Mouse (Mus musculus) CH12.LX (cell line): Measurements from ENCODE around the gene Rora.

Experiments
- CHD1 ChIP-seq: IDR thresholded peaks from 2 replicates; pipeline ENCODE4 v1.6.1; 2012; ENCODE audit warnings: low read depth, low read length, improper control_type of control experiment, inconsistent platforms
- CTCF ChIP-seq, 2 experiments: IDR thresholded peaks in 1 of 2; conservative IDR thresholded peaks in 1 of 2; 2 replicates each; pipeline ENCODE4 v1.5.1; 2011 to 2012; ENCODE audit warnings: low read depth in 2 of 2, low read length in 2 of 2, improper control_type of control experiment in 1 of 2, inconsistent platforms in 1 of 2, mild to moderate bottlenecking in 1 of 2, moderate library complexity in 1 of 2
- ELF1 ChIP-seq: IDR thresholded peaks from 2 replicates; pipeline ENCODE4 v1.6.1; 2014; ENCODE audit warnings: low read depth, mild to moderate bottlenecking, inconsistent platforms, low read length, improper control_type of control experiment
- EP300 ChIP-seq: IDR thresholded peaks from 2 replicates; pipeline ENCODE4 v1.6.1; 2011; ENCODE audit warnings: low read length, improper control_type of control experiment
- PAX5 ChIP-seq: IDR thresholded peaks from 2 replicates; pipeline ENCODE4 v1.6.1; 2012; ENCODE audit warnings: low read length, inconsistent platforms, mixed read lengths
- POLR2A ChIP-seq: IDR thresholded peaks from 2 replicates; pipeline ENCODE4 v1.6.1; 2011; ENCODE audit warnings: low read depth, mild to moderate bottlenecking, improper control_type of control experiment, low read length
- TCF12 ChIP-seq: IDR thresholded peaks from 2 replicates; pipeline ENCODE4 v1.6.1; 2014; ENCODE audit warnings: low read depth, mild to moderate bottlenecking, inconsistent platforms, low read length, improper control_type of control experiment
- UBTF ChIP-seq: IDR thresholded peaks from 2 replicates; pipeline ENCODE4 v1.6.1; 2012; ENCODE audit warnings: low read depth, mild to moderate bottlenecking, inconsistent platforms, low read length, improper control_type of control experiment, moderate library complexity

DNA sequence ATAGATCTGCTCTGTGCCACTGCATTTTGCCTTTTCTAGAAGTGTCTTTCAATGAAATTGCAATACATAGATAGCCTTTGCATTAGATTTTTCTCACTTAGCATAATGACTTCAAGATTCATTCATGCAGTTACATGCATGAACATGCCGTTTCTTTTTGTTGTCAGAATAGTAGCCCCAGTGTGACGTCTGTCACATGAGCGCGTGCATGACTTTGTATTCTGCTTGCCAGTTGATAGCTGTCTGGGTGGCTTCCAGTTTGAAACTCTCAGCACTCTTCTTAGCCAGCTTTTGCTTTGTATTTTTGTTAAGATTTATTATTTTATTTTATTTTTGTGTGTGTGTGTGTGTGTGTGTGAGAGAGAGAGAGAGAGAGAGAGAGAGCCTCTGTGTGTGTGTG lies 280.7 kb downstream of the Rora start:
- TF ChIP-seq PAX5: no peak
- no peak for TF ChIP-seq UBTF
- no peak for TF ChIP-seq CTCF (conservative IDR thresholded peaks at IDR 0.05 in 1 of 2, IDR thresholded peaks at IDR 0.05 in 1 of 2; ENCODE audit: low read depth in 2 of 2, low read length in 2 of 2)
- no peak for TF ChIP-seq TCF12
- TF ChIP-seq POLR2A: no peak
- no peak for TF ChIP-seq EP300
- TF ChIP-seq CHD1: no peak
- no peak for TF ChIP-seq ELF1
